Mouse (Mus musculus) monocyte, adult 2 months (primary cell): ENCODE measurements around the gene Rgl3.

Experiments
- DNase-seq, 2 experiments: peaks; one replicate each; pipeline ENCODE4 v3.0.0; 2022; ENCODE audit warnings: low spot score in 2 of 2, low read depth in 1 of 2

Rgl3 gene

DNA sequence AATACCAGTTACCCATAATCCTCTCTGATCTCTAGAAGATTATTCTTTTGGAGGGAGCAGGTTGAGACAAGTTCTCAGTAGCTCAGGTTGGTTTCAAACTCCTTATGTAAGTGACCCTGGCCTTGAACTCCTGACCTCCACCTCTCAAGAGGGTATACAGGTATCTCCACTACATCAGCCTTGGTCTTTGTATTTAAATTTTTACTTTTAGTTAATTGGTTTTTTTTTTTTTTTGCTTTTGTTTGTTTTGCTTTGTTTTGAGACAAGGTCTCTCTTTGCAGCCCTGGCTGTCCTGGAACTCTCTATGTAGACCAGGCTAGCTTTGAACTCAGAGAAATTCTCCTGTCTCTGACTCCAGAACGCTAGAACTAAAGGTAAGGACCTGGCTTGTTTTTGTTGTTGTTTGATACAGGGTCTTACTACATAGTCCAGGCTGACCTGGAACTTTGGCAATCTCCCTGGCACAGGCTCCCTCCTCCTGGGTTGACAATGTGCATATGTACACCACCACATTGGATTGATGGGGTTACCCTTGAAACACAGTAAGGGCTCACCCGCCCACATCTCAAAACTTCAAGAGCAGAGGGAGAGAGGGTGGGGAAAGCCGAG, 65.7 kb downstream of the Rgl3 start:
- no peak for DNase-seq

DNA sequence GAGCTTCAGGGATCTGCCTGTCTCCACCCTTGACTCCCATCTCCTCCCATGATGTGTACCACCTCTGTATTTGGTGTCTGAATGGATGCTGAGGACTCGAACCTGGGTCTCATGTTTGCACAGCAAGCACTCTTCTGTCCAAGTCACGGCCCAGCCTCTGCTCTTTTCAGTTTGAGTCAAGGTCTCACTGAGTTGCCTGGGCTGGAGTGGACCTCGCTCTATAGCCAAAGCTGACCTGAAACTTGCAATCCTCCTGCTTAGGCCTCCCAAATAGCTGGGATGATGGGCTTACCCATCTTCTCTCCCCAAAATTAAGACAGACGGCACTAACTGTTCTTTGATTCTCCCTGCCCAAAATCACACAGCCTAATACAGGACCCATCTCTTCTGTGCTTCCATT, 66.2 kb downstream of the Rgl3 start:
- DNase-seq: no peak
